Mouse (Mus musculus) heart, embryonic 16.5 days (tissue): ENCODE data around the gene Samd8. TPM values are rescaled to one million over a fixed set of nuclear protein-coding genes. Genes with fewer than 3 reads are reported as not detected.
A peak's percentile ranks its signal among the peaks of the same experiment; 100 is the strongest.

Experiments used
- ATAC-seq: fragments of 200-750 bp; cut with Nextera tagmentation; replicated peaks from 2 replicates; pipeline ENCODE4 v1.8.0; 2017; ENCODE audit warnings: moderate number of reproducible peaks; ENCODE audit not compliant: insufficient read depth, low FRiP score; ENCODE audit errors: extremely low read depth
- H3K27ac ChIP-seq: fragments of 300-500 bp; sonication (generic); 2 replicates; pipeline ENCODE4 v1.5.1; 2014; ENCODE audit warnings: mild to moderate bottlenecking, low read length, control low read depth, moderate library complexity
- H3K27me3 ChIP-seq: fragments of 300-500 bp; sonication (generic); 2 replicates; pipeline ENCODE4 v1.6.1; 2014; ENCODE audit warnings: low read length, mixed read lengths; ENCODE audit not compliant: control insufficient read depth, insufficient read depth
- H3K36me3 ChIP-seq: fragments of 300-500 bp; sonication (generic); 2 replicates; pipeline ENCODE4 v1.6.1; 2014; ENCODE audit not compliant: control insufficient read depth, insufficient read depth
- H3K4me1 ChIP-seq: fragments of 300-500 bp; sonication (generic); 2 replicates; pipeline ENCODE4 v1.6.1; 2014; ENCODE audit warnings: low read length, mixed read lengths; ENCODE audit not compliant: control insufficient read depth, insufficient read depth
- H3K4me2 ChIP-seq: fragments of 300-500 bp; sonication (generic); 2 replicates; pipeline ENCODE4 v1.6.1; 2014; ENCODE audit warnings: low read depth, mild to moderate bottlenecking, control low read depth, low read length
- H3K4me3 ChIP-seq: fragments of 300-500 bp; sonication (generic); 2 replicates; pipeline ENCODE4 v1.5.1; 2014; ENCODE audit warnings: mild to moderate bottlenecking, control low read depth, low read length
- H3K9ac ChIP-seq: fragments of 300-500 bp; sonication (generic); 2 replicates; pipeline ENCODE4 v1.6.1; 2014; ENCODE audit warnings: low read length, control low read depth
- H3K9me3 ChIP-seq: fragments of 300-500 bp; sonication (generic); replicated peaks from 2 replicates; pipeline ENCODE4 v1.6.1; 2016; ENCODE audit warnings: low read length; ENCODE audit not compliant: control insufficient read depth
- WGBS: fragments of 180-500 bp; shearing (Covaris S2); extraction: QIAGEN DNeasy Blood & Tissue Kit; methylation state at CpG from one replicate; pipeline ENCODE4 v1.1.7; 2014; 5-methylcytosine and 5-hydroxymethylcytosine counted together
- polyA plus RNA-seq: library from polyadenylated mRNA; unstranded; fragments of >200 nt; fragmentation: Nextera tagmentation; extraction: Ambion mirVana; gene quantifications from 2 replicates; pipeline ENCODE4 v1.2.1, GENCODE M21; 2015

The Samd8 gene
- polyA plus RNA-seq, 1 experiment from 2014 or later: 9.1 TPM

DNA sequence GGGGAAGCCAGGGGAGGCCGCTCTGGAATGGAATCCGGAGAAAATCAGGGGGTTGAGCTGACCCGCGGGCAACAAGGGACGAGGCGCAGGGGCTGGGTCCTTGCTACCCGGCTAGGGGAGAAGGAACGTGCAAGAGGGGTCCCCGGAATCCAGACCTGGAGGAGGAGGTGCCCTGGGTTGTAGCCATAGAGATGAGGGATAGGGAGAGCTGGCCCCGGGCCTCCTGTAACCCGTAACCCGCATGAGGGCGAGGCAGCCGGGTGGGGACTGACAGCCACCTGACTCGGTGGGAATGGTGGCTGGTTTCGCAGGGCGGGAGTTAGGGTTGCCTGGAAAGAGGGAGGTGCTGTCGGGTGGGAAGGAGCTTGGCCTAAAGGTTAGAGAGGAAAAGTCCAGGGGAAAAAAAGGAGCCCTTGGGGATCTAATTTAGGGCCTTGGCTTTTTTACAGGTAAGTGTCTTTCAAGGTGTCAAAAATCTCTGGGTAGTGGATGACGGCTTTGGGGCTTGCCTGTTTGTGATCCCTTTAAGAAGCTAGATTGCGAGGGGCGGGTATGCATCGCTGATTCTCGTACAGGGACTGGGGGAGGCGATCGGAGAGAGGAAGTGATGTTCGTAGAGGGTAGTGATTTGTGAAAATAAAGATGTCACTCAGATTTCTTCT lies 681 bp downstream of the Samd8 start, which contains the start of gene Dusp13:
Gene Dusp13, minus strand, starts transcription at position 301 of the 662 bp plus-strand sequence.
- peak; percentile 77 for ATAC-seq
- H3K4me1 ChIP-seq: peaks cover 10% of the 10 kb centered on the region
- peak within 1 kb of the TSS; percentile 89 for H3K9ac ChIP-seq
- H3K4me3 ChIP-seq: peak within 1 kb of the TSS; percentile 87
- 0% methylated on average over 26 of the region's 26 CpGs for WGBS
- H3K4me2 ChIP-seq: peak within 1 kb of the TSS; percentile 72
- H3K9me3 ChIP-seq: no peaks in the 10 kb centered on the region
- H3K36me3 ChIP-seq: no peaks in the 10 kb centered on the region
- H3K27me3 ChIP-seq: no peaks in the 10 kb centered on the region
- peak within 1 kb of the TSS; percentile 84 for H3K27ac ChIP-seq

DNA sequence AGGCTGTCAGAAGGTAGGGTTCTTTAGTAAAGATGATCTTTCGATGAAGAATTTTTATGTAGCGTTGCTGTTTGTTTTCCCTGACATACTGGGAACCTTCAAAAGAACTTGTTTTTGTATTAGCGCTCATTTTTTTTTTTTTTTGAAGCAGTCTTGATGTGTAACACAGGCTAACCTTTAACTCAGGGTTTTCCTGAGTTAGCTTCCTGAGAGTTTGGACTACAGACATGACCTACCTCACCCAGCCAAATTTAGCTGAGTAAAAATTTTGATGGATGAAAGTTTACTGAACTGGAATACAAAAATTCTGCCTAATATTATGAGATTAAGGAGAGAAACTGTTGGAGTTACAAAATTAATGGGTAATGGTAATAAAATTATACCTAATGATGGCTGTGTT lies 2.1 kb downstream of the Samd8 start:
- no peak for ATAC-seq
- no peak overlapping the region for H3K9ac ChIP-seq

DNA sequence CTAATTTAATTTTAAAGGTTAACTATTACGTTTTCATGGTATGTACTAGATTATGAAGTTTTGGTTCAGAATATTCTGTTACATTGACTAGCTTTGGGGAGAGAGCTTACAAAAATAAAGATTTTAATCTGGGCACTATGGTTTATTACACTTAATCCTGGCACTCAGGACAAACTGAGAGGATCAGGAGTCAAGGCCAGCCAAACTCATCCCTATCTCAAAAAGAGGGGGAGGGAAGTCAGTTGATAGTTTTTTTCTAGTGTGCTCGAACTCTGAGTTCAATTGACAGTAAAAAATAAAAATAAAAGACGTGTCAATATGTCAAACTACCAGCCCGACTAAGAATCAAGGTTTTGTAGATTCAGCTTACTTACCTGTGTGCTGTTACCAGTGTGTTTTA lies 3.0 kb downstream of the Samd8 start:
- no peak overlapping the region for H3K9ac ChIP-seq
- no peak overlapping the region for H3K27ac ChIP-seq
- H3K4me3 ChIP-seq: no peak overlapping the region
- 73% methylated on average over 4 of the region's 4 CpGs for WGBS
- H3K4me2 ChIP-seq: no peak overlapping the region
- H3K36me3 ChIP-seq: no peaks in the 10 kb centered on the region
- no peaks in the 10 kb centered on the region for H3K9me3 ChIP-seq
- no peak for ATAC-seq
- H3K4me1 ChIP-seq: peaks cover 10% of the 10 kb centered on the region
- H3K27me3 ChIP-seq: no peaks in the 10 kb centered on the region

More for the DNA sequence above, 2.1 kb downstream of the Samd8 start:
- Histone ChIP-seq H3K4me2 (no peak overlapping the region), H3K27ac (no peak overlapping the region), H3K4me1 (peaks cover 10% of the 10 kb centered on the region), H3K9me3 (no peaks in the 10 kb centered on the region), H3K27me3 (no peaks in the 10 kb centered on the region), H3K4me3 (no peak overlapping the region), H3K36me3 (no peaks in the 10 kb centered on the region)
- 92% methylated on average over 3 of the region's 3 CpGs for whole genome bisulfite sequencing

DNA sequence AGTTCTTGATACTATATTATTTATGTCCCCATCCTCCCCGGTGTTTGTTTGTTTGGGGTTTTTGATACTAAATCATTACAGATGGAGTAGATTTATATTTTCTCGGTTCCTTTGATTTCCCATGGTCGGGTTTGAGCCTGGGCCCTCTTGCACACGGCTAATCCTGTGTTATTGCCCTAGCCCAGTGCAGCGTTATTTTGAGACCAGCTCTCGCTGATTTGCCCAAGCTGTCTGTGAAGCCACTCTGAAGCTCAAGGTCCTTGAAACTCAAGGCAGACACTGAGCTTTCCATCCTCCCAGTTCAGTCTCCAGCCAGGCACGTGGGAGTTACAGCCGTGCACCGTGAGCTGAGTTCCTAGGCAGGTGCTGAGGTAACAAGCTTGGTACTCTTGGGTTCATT lies 11.2 kb downstream of the Samd8 start:
- Histone ChIP-seq H3K27me3 (no peaks in the 10 kb centered on the region), H3K4me2 (no peak overlapping the region), H3K9me3 (no peaks in the 10 kb centered on the region), H3K9ac (no peak overlapping the region), H3K36me3 (no peaks in the 10 kb centered on the region), H3K4me1 (peaks cover 13% of the 10 kb centered on the region), H3K4me3 (no peak overlapping the region), H3K27ac (no peak overlapping the region)
- WGBS: 67% methylated on average over 9 of the region's 9 CpGs
- no peak for ATAC-seq

DNA sequence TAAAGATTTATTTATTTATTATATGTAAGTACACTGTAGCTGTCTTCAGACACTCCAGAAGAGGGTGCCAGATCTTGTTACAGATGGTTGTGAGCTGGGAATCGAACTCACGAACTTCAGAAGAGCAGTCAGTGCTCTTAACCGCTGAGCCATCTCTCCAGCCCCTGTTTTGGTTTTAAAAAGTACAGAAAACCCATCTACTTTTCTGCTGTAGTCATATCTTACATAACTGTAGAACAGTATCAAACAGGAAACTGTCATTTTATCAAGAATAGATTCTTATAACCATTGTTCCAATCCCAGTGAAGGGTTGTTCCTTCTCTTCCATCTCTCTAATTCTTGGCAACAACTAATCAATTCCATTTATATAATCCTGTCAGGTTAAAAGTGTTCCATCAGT lies 13.4 kb downstream of the Samd8 start:
- H3K9ac ChIP-seq: no peak overlapping the region
- H3K4me2 ChIP-seq: no peak overlapping the region
- no peak overlapping the region for H3K27ac ChIP-seq
- no peak for ATAC-seq
- peaks cover 12% of the 10 kb centered on the region for H3K4me1 ChIP-seq
- H3K4me3 ChIP-seq: no peak overlapping the region
- no peaks in the 10 kb centered on the region for H3K9me3 ChIP-seq
- H3K27me3 ChIP-seq: no peaks in the 10 kb centered on the region
- WGBS: 87% methylated on average over 3 of the region's 3 CpGs
- H3K36me3 ChIP-seq: no peaks in the 10 kb centered on the region

GRCm38 (mm10) chr14:21764646-21765045 lies 14.3 kb downstream of the Samd8 start:
- H3K27me3 ChIP-seq: no peaks in the 10 kb centered on the region
- H3K4me1 ChIP-seq: peaks cover 12% of the 10 kb centered on the region
- H3K9me3 ChIP-seq: no peaks in the 10 kb centered on the region
- H3K27ac ChIP-seq: no peak overlapping the region
- no peak overlapping the region for H3K9ac ChIP-seq
- no peak for ATAC-seq
- WGBS: 87% methylated on average over 6 of the region's 6 CpGs
- no peaks in the 10 kb centered on the region for H3K36me3 ChIP-seq
- H3K4me3 ChIP-seq: no peak overlapping the region
- no peak overlapping the region for H3K4me2 ChIP-seq

DNA sequence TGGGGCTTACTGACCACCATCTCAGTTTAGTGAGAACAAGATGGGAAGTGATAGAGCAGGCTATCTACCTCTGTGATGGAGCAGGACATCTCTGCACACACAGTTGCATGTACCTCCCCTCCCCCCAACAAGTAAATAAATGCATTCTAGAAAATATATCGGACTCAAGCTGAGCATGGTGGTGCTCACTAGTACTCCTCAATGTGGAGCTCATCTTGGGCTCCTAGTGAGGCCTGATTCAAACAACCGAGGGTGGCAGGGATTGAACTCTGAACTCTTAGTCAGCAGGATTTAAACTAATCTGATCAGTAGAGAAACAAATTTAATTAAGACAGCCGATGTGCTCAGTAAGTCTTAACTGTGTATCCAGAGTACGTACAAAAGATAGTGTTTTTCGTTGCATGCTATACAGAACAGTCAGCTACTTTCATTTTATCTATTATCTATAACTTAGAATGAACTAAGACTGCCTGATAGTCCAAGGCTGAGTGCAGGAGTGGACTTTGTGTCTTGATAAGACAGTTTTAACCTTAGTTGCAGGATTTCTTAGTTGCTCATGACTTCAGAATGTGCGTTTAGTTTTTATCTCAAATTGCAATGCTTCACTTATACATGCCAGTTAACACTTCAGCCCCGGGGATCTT lies 15.5 kb downstream of the Samd8 start:
- WGBS: 50% methylated on average over 7 of the region's 7 CpGs
- Histone ChIP-seq H3K4me3 (no peak overlapping the region), H3K27me3 (no peaks in the 10 kb centered on the region), H3K27ac (0 out of 2 replicates have a peak overlapping the region, but pooled peaks have one; percentile 15), H3K36me3 (no peaks in the 10 kb centered on the region), H3K4me1 (peaks cover 12% of the 10 kb centered on the region), H3K9ac (no peak overlapping the region), H3K9me3 (no peaks in the 10 kb centered on the region), H3K4me2 (0 out of 2 replicates have a peak overlapping the region, but pooled peaks have one; percentile 1)
- ATAC-seq: no peak

- peaks cover 16% of the 10 kb centered on the region for H3K4me1 ChIP-seq
- H3K9ac ChIP-seq: no peak overlapping the region
- no peak overlapping the region for H3K4me3 ChIP-seq
- 0 out of 2 replicates have a peak overlapping the region, but pooled peaks have one; percentile 15 for H3K27ac ChIP-seq
- H3K27me3 ChIP-seq: no peaks in the 10 kb centered on the region
- H3K4me2 ChIP-seq: 0 out of 2 replicates have a peak overlapping the region, but pooled peaks have one; percentile 1
- ATAC-seq: no peak; the same call in 1 of the 2 replicates
- WGBS: 45% methylated on average over 6 of the region's 6 CpGs
- H3K36me3 ChIP-seq: no peaks in the 10 kb centered on the region
- no peaks in the 10 kb centered on the region for H3K9me3 ChIP-seq
Observed at GRCm38 (mm10) chr14:21766398-21766958, 16.1 kb downstream of the Samd8 start.
